Mouse (Mus musculus) liver, embryonic 14.5 days (tissue): ENCODE results near the gene Afg3l1. TPM values are rescaled to one million over a fixed set of nuclear protein-coding genes. Genes with fewer than 3 reads are reported as not detected.
"Not testable (repeated sequence)": the region's sequence is repeated elsewhere in the genome, so short reads cannot be mapped to it uniquely, and the experiment has no call there.

Source experiments
- ATAC-seq: fragments of 200-750 bp; cut with Nextera tagmentation; 2 replicates; pipeline ENCODE4 v1.8.0; 2017; ENCODE audit warnings: moderate number of reproducible peaks, mild to moderate bottlenecking, moderate library complexity; ENCODE audit not compliant: insufficient read depth
- DNase-seq, 3 experiments: peaks; one replicate each; pipeline ENCODE4 v3.0.0-alpha.2; 2012 to 2013; ENCODE audit warnings: low read depth in 3 of 3, low spot score in 3 of 3
- H3K27ac ChIP-seq: fragments of 300-500 bp; sonication (generic); 2 replicates; pipeline ENCODE4 v1.5.1; 2014; ENCODE audit warnings: moderate library complexity, mild to moderate bottlenecking, control low read depth, inconsistent platforms
- H3K27me3 ChIP-seq: fragments of 300-500 bp; sonication (generic); 2 replicates; pipeline ENCODE4 v1.6.1; 2014; ENCODE audit warnings: mild to moderate bottlenecking, low read length, moderate library complexity; ENCODE audit not compliant: control insufficient read depth, insufficient read depth
- H3K36me3 ChIP-seq: fragments of 300-500 bp; sonication (generic); replicated peaks from 2 replicates; pipeline ENCODE4 v1.6.1; 2014; ENCODE audit warnings: low read depth; ENCODE audit not compliant: control insufficient read depth, insufficient read depth
- H3K4me1 ChIP-seq, 2 experiments: fragments of 200-500 bp in 1 of 2; fragments of 300-500 bp in 1 of 2; sonication (generic) in 1 of 2; replicated peaks; 2 replicates each; pipeline ENCODE4 v1.6.1; 2012 to 2014; ENCODE audit warnings: antibody characterized with exemption in 1 of 2, inconsistent platforms in 1 of 2, low read length in 1 of 2; ENCODE audit not compliant: control insufficient read depth in 2 of 2, insufficient read depth in 2 of 2
- H3K4me2 ChIP-seq: fragments of 300-500 bp; sonication (generic); 2 replicates; pipeline ENCODE4 v1.6.1; 2014; ENCODE audit warnings: low read depth, mild to moderate bottlenecking, control low read depth, moderate library complexity
- H3K4me3 ChIP-seq, 2 experiments: fragments of 200-500 bp in 1 of 2; fragments of 300-500 bp in 1 of 2; sonication (generic) in 1 of 2; 2 replicates each; pipeline ENCODE4 v1.5.1; 2012 to 2014; ENCODE audit warnings: low read depth in 2 of 2, low read length in 2 of 2, mild to moderate bottlenecking in 2 of 2, control low read depth in 1 of 2, inconsistent platforms in 1 of 2, moderate library complexity in 1 of 2; ENCODE audit not compliant: insufficient read depth in 1 of 2
- H3K9ac ChIP-seq: fragments of 300-500 bp; sonication (generic); replicated peaks from 2 replicates; pipeline ENCODE4 v1.6.1; 2014; ENCODE audit warnings: mild to moderate bottlenecking, control low read depth, moderate library complexity
- H3K9me3 ChIP-seq: fragments of 300-500 bp; sonication (generic); 2 replicates; pipeline ENCODE4 v1.6.1; 2016; ENCODE audit warnings: low read length, mixed read lengths; ENCODE audit not compliant: control insufficient read depth
- CTCF ChIP-seq: IDR thresholded peaks from 2 replicates; pipeline ENCODE4 v1.5.1; 2016; ENCODE audit warnings: antibody characterized with exemption, low read depth, control low read depth
- EP300 ChIP-seq: IDR thresholded peaks from 2 replicates; pipeline ENCODE4 v1.6.1; 2016; ENCODE audit warnings: antibody characterized with exemption, low read depth
- WGBS: fragments of 180-500 bp; shearing (Covaris S2); extraction: QIAGEN DNeasy Blood & Tissue Kit; methylation state at CpG from one replicate; pipeline ENCODE4 v1.1.7; 2014; ENCODE audit not compliant: insufficient replicate concordance; 5-methylcytosine and 5-hydroxymethylcytosine counted together
- polyA plus RNA-seq, 2 experiments: library from polyadenylated mRNA; depleted of rRNA in 1 of 2; stranded (reverse) in 1 of 2; unstranded in 1 of 2; fragments of >200 nt; fragmentation: Nextera tagmentation in 1 of 2; extraction: Ambion mirVana in 1 of 2; gene quantifications; 2 replicates each; pipeline versions ENCODE4 v1.2.1 to v1.2.3; 2012 to 2014

Afg3l1 gene
- polyA plus RNA-seq, 2 experiments: 12.6 to 13.4 TPM

- Histone ChIP-seq H3K4me2 (no peak overlapping the region), H3K36me3 (no peaks in the 10 kb centered on the region; the same call in 1 of the 2 replicates)
- TF ChIP-seq CTCF (no peak), EP300 (no peak)
Observed at GRCm38 (mm10) chr8:123454559-123454958, 23.1 kb upstream of the Afg3l1 start.

GRCm38 (mm10) chr8:123463651-123464050 is 14.1 kb upstream of the Afg3l1 start:
- Histone ChIP-seq H3K9me3 (no peaks in the 10 kb centered on the region), H3K4me1 (0 out of 4 replicates have a peak, but pooled peaks cover 0 to 3% of the 10 kb centered on the region in 2 experiments), H3K4me3 (no peak overlapping the region), H3K4me2 (no peak overlapping the region), H3K36me3 (no peaks in the 10 kb centered on the region), H3K27me3 (no peaks in the 10 kb centered on the region), H3K9ac (no peak overlapping the region), H3K27ac (no peak overlapping the region)
- TF ChIP-seq CTCF (no peak), EP300 (no peak)
- 77% methylated on average over 4 of the region's 4 CpGs for WGBS
- no peak for ATAC-seq
- no peak for DNase-seq

More at GRCm38 (mm10) chr8:123454559-123454958, 23.1 kb upstream of the Afg3l1 start:
- DNase-seq (no peak), ATAC-seq (0 out of 2 replicates have a peak, but pooled peaks have one; percentile 8)
- WGBS: 43% methylated on average over 6 of the region's 6 CpGs
- Histone ChIP-seq H3K27me3 (no peaks in the 10 kb centered on the region), H3K4me1 (peaks cover 0 to 6% of the 10 kb centered on the region in 2 experiments; a peak in 1 of 4 replicates), H3K9ac (no peak overlapping the region), H3K4me3 (no peak overlapping the region), H3K27ac (no peak overlapping the region), H3K9me3 (no peaks in the 10 kb centered on the region)

- H3K27ac ChIP-seq: no peak overlapping the region
- no peak overlapping the region for H3K9ac ChIP-seq
- H3K36me3 ChIP-seq: no peaks in the 10 kb centered on the region
- ATAC-seq (no peak), DNase-seq (no peak)
- WGBS: 45% methylated on average over 3 of the region's 3 CpGs
- H3K27me3 ChIP-seq: no peaks in the 10 kb centered on the region
- no peak overlapping the region for H3K4me3 ChIP-seq
- H3K4me1 ChIP-seq: 0 out of 4 replicates have a peak, but pooled peaks cover 0 to 2% of the 10 kb centered on the region in 2 experiments
- no peaks in the 10 kb centered on the region for H3K9me3 ChIP-seq
- TF ChIP-seq EP300 (no peak), CTCF (no peak)
- no peak overlapping the region for H3K4me2 ChIP-seq
Observed at GRCm38 (mm10) chr8:123467476-123467875, 10.2 kb upstream of the Afg3l1 start.

- not testable (repeated sequence) for H3K27ac ChIP-seq, DNase-seq, H3K4me3 ChIP-seq, H3K4me2 ChIP-seq, H3K36me3 ChIP-seq, ATAC-seq, H3K9me3 ChIP-seq, H3K9ac ChIP-seq, H3K27me3 ChIP-seq
- WGBS: 63% methylated on average over 6 of the region's 6 CpGs
- peaks cover 7 to 13% of the 10 kb centered on the region in 2 experiments; a peak in 3 of 4 replicates for H3K4me1 ChIP-seq
Observed at GRCm38 (mm10) chr8:123472991-123473390, 4.7 kb upstream of the Afg3l1 start.

- not testable (repeated sequence) for ATAC-seq, DNase-seq, H3K27ac ChIP-seq, H3K27me3 ChIP-seq, H3K36me3 ChIP-seq, H3K9me3 ChIP-seq, H3K4me2 ChIP-seq, H3K4me3 ChIP-seq, H3K9ac ChIP-seq
- 33% methylated on average over 5 of the region's 5 CpGs for WGBS
- H3K4me1 ChIP-seq: peaks cover 15 to 21% of the 10 kb centered on the region in 2 experiments
Observed at GRCm38 (mm10) chr8:123474549-123474948, 3.2 kb upstream of the Afg3l1 start.
